Mouse (Mus musculus) frontal cortex, postnatal 10 days (tissue): ENCODE measurements around the gene Mamld1.

ENCODE experiments used
- DNase-seq, 2 experiments: peaks; one replicate each; pipeline ENCODE4 v3.0.0; 2022; ENCODE audit warnings: low spot score in 2 of 2, mixed read lengths in 1 of 2

The Mamld1 gene

GRCm38 (mm10) chrX:71131464-71131863, 81.4 kb downstream of the Mamld1 start:
- no peak for DNase-seq

- DNase-seq: no peak
Observed at GRCm38 (mm10) chrX:71141390-71141789, 91.3 kb downstream of the Mamld1 start.

- no peak for DNase-seq
Observed at GRCm38 (mm10) chrX:71149441-71150050, 99.5 kb downstream of the Mamld1 start.

GRCm38 (mm10) chrX:71150551-71151001, 100.5 kb downstream of the Mamld1 start:
- DNase-seq: no peak

- peak in 1 of 2 experiments; percentile 3 for DNase-seq
Observed at GRCm38 (mm10) chrX:71181526-71181925, 131.5 kb downstream of the Mamld1 start.

- DNase-seq: no peak
Observed at GRCm38 (mm10) chrX:71183671-71184070, 133.6 kb downstream of the Mamld1 start.

- no peak for DNase-seq
Observed at GRCm38 (mm10) chrX:71186396-71186795, 136.3 kb downstream of the Mamld1 start.

- DNase-seq: no peak
Observed at GRCm38 (mm10) chrX:71204776-71205175, 154.7 kb downstream of the Mamld1 start.
